Mouse (Mus musculus) CH12.LX (cell line): ENCODE measurements around the gene Dusp13. TPM values are rescaled to one million over a fixed set of nuclear protein-coding genes. Genes with fewer than 3 reads are reported as not detected.

ENCODE experiments used
- DNase-seq: peaks from one replicate; pipeline ENCODE4 v3.0.0-alpha.2; 2013; ENCODE audit errors: extremely low read depth
- H3K27ac ChIP-seq: 2 replicates; pipeline ENCODE4 v1.5.1; 2012; ENCODE audit warnings: low read depth, mild to moderate bottlenecking, control low read depth, moderate library complexity; ENCODE audit not compliant: insufficient read depth
- H3K27me3 ChIP-seq: replicated peaks from 2 replicates; pipeline ENCODE3; 2012; ENCODE audit warnings: inconsistent platforms
- H3K36me3 ChIP-seq, 2 experiments: replicated peaks in 1 of 2; 2 replicates each; pipeline versions ENCODE3 to v1.6.1; 2012; ENCODE audit warnings: inconsistent platforms in 1 of 2, low read length in 1 of 2, mild to moderate bottlenecking in 1 of 2, mixed read lengths in 1 of 2, moderate library complexity in 1 of 2; ENCODE audit not compliant: control insufficient read depth in 1 of 2, insufficient read depth in 1 of 2
- H3K4me1 ChIP-seq, 2 experiments: 2 replicates each; pipeline ENCODE4 v1.6.1; 2012; ENCODE audit warnings: inconsistent platforms in 1 of 2, moderate library complexity in 1 of 2; ENCODE audit not compliant: insufficient read depth in 2 of 2, control insufficient read depth in 1 of 2
- H3K4me2 ChIP-seq: 2 replicates; pipeline ENCODE4 v1.6.1; 2012; ENCODE audit warnings: low read depth, mild to moderate bottlenecking, control low read depth; ENCODE audit not compliant: poor library complexity, insufficient read depth, severe bottlenecking
- H3K4me3 ChIP-seq, 3 experiments: fragments of 150-350 bp in 1 of 3; sonication (generic) in 1 of 3; replicated peaks in 1 of 3; 2 replicates each; pipeline versions ENCODE3 to v1.5.1; 2011 to 2012; ENCODE audit warnings: low read depth in 2 of 3, low read length in 2 of 3, mild to moderate bottlenecking in 2 of 3, moderate library complexity in 2 of 3, control low read depth in 1 of 3, improper control_type of control experiment in 1 of 3, inconsistent platforms in 1 of 3, mixed read lengths in 1 of 3; ENCODE audit not compliant: poor library complexity in 1 of 3
- H3K79me2 ChIP-seq: replicated peaks from 2 replicates; pipeline ENCODE4 v1.6.1; 2012; ENCODE audit warnings: mild to moderate bottlenecking, moderate library complexity; ENCODE audit not compliant: control insufficient read depth, poor library complexity, insufficient read depth, severe bottlenecking; ENCODE audit errors: extremely low read depth
- H3K9ac ChIP-seq: 2 replicates; pipeline ENCODE4 v1.6.1; 2012; ENCODE audit warnings: low read depth, mild to moderate bottlenecking, control low read depth, moderate library complexity; ENCODE audit not compliant: insufficient read depth
- H3K9me3 ChIP-seq: replicated peaks from 2 replicates; pipeline ENCODE3; 2012; ENCODE audit warnings: low read length, inconsistent platforms, mixed read lengths
- CHD2 ChIP-seq: IDR thresholded peaks from 2 replicates; pipeline ENCODE4 v1.6.1; 2011; ENCODE audit warnings: low read length, improper control_type of control experiment
- IRF4 ChIP-seq: IDR thresholded peaks from 2 replicates; pipeline ENCODE4 v1.6.1; 2014; ENCODE audit warnings: low read depth, mild to moderate bottlenecking, inconsistent platforms, low read length, improper control_type of control experiment
- JUN ChIP-seq: IDR thresholded peaks from 2 replicates; pipeline ENCODE4 v1.6.1; 2011; ENCODE audit warnings: low read depth, mild to moderate bottlenecking, low read length, improper control_type of control experiment, moderate library complexity; ENCODE audit not compliant: insufficient read depth
- MAFK ChIP-seq: IDR thresholded peaks from 2 replicates; pipeline ENCODE4 v1.6.1; 2011; ENCODE audit warnings: low read length, improper control_type of control experiment; ENCODE audit not compliant: insufficient replicate concordance
- MAX ChIP-seq: IDR thresholded peaks from 2 replicates; pipeline ENCODE4 v1.6.1; 2011; ENCODE audit warnings: low read length, improper control_type of control experiment
- MYC ChIP-seq: IDR thresholded peaks from 2 replicates; pipeline ENCODE4 v1.6.1; 2011; ENCODE audit warnings: low read depth, mild to moderate bottlenecking, improper control_type of control experiment, low read length
- POLR2A ChIP-seq: IDR thresholded peaks from 2 replicates; pipeline ENCODE4 v1.6.1; 2011; ENCODE audit warnings: low read depth, mild to moderate bottlenecking, improper control_type of control experiment, low read length
- TBP ChIP-seq: conservative IDR thresholded peaks from 2 replicates; pipeline ENCODE4 v1.6.1; 2011; ENCODE audit warnings: low read depth, low read length, improper control_type of control experiment
- TCF12 ChIP-seq: IDR thresholded peaks from 2 replicates; pipeline ENCODE4 v1.6.1; 2014; ENCODE audit warnings: low read depth, mild to moderate bottlenecking, inconsistent platforms, low read length, improper control_type of control experiment
- UBTF ChIP-seq: IDR thresholded peaks from 2 replicates; pipeline ENCODE4 v1.6.1; 2012; ENCODE audit warnings: low read depth, mild to moderate bottlenecking, inconsistent platforms, low read length, improper control_type of control experiment, moderate library complexity
- USF1 ChIP-seq: IDR thresholded peaks from 2 replicates; pipeline ENCODE4 v1.6.1; 2014; ENCODE audit warnings: low read depth, mild to moderate bottlenecking, inconsistent platforms, low read length, improper control_type of control experiment
- dilution Hi-C: fragments of 300-500 bp; cut with MboI; formaldehyde crosslinking; loops from 2 replicates; pipeline ENCODE4 v1.14.3; 2020; ENCODE audit warnings: low sequenced_read_pairs; ENCODE audit not compliant: extremely low pct_unique_long_range_greater_than_20kb, extremely low pct_ligation_motif_present
- in situ Hi-C: fragments of 300-500 bp; cut with MboI; formaldehyde crosslinking; loops from 3 replicates; pipeline ENCODE4 v1.14.3; 2019; ENCODE audit warnings: low sequenced_read_pairs, low pct_ligation_motif_present, low pct_unique_long_range_greater_than_20kb, mixed read lengths
- polyA plus RNA-seq: library from polyadenylated mRNA; unstranded; fragments of >175 nt; gene quantifications from 2 replicates; pipeline ENCODE4 v1.2.1, GENCODE M21; 2012; ENCODE audit warnings: low read depth; ENCODE audit not compliant: insufficient read length
- total RNA-seq, 2 experiments: library from RNA; depleted of rRNA; stranded (reverse); fragments of 300-350 nt in 1 of 2; fragments of >200 nt in 1 of 2; gene quantifications; 2 replicates each; pipeline ENCODE4 v1.2.3; 2012 to 2014

Gene Dusp13
- total and polyA plus RNA-seq, 3 experiments, result 0.34 TPM; not detected in 2

GRCm38 (mm10) chr14:21772506-21773281 is 21.7 kb upstream of the Dusp13 start:
- dilution Hi-C loops, result no loop called here
- H3K4me2 ChIP-seq, result no peak overlapping the region
- in situ Hi-C loops, result no loop called here
- no peaks in the 10 kb centered on the region for H3K27me3 ChIP-seq
- no peak overlapping the region for H3K9ac ChIP-seq
- H3K4me3 ChIP-seq, result no peak overlapping the region
- H3K4me1 ChIP-seq, result peaks cover 0 to 20% of the 10 kb centered on the region in 2 experiments; a peak in 2 of 4 replicates
- no peak for TF ChIP-seq TCF12
- no peak for TF ChIP-seq MYC
- no peak for TF ChIP-seq MAX
- no peak for DNase-seq
- no peak overlapping the region for H3K27ac ChIP-seq
- H3K79me2 ChIP-seq, result peaks cover 8% of the 10 kb centered on the region
- peaks cover 6 to 26% of the 10 kb centered on the region in 2 experiments for H3K36me3 ChIP-seq
- H3K9me3 ChIP-seq, result no peaks in the 10 kb centered on the region

- Histone ChIP-seq H3K4me2 (no peak overlapping the region), H3K79me2 (peaks cover 8% of the 10 kb centered on the region; the same call in 1 of the 2 replicates), H3K9me3 (no peaks in the 10 kb centered on the region)
- TF ChIP-seq IRF4, result no peak
- no peak for TF ChIP-seq UBTF
- TF ChIP-seq USF1, result no peak
- no peak for TF ChIP-seq CHD2
- no peak for TF ChIP-seq MAFK
- no peak for TF ChIP-seq POLR2A
- no peak for TF ChIP-seq JUN
- TF ChIP-seq, all 38 proteins: peak for 0
- H3K9ac ChIP-seq, result no peak overlapping the region
- H3K27ac ChIP-seq, result no peak overlapping the region
- no peak overlapping the region for H3K4me3 ChIP-seq
- peaks cover 0 to 11% of the 10 kb centered on the region in 2 experiments for H3K36me3 ChIP-seq
- no peak for DNase-seq
- H3K27me3 ChIP-seq, result no peaks in the 10 kb centered on the region
- dilution Hi-C loops (no loop called here), in situ Hi-C loops (no loop called here)
- peaks cover 0 to 6% of the 10 kb centered on the region in 2 experiments; a peak in 2 of 4 replicates for H3K4me1 ChIP-seq
Measured at GRCm38 (mm10) chr14:21766398-21766958, 15.5 kb upstream of the Dusp13 start.

GRCm38 (mm10) chr14:21765754-21766397 is 14.9 kb upstream of the Dusp13 start:
- no peak overlapping the region for H3K4me2 ChIP-seq
- H3K4me1 ChIP-seq, result peaks cover 0 to 6% of the 10 kb centered on the region in 2 experiments; a peak in 2 of 4 replicates
- H3K4me3 ChIP-seq, result no peak overlapping the region
- H3K27me3 ChIP-seq, result no peaks in the 10 kb centered on the region
- peaks cover 10% of the 10 kb centered on the region; the same call in 1 of the 2 replicates for H3K79me2 ChIP-seq
- TF ChIP-seq TBP, result no peak
- H3K9ac ChIP-seq, result no peak overlapping the region
- no peaks in the 10 kb centered on the region for H3K9me3 ChIP-seq
- no peak overlapping the region for H3K27ac ChIP-seq
- no peak for DNase-seq
- dilution Hi-C loops, result no loop called here
- in situ Hi-C loops, result no loop called here
- H3K36me3 ChIP-seq, result peaks cover 0 to 11% of the 10 kb centered on the region in 2 experiments
